Mouse (Mus musculus) limb, embryonic 14.5 days (tissue): ENCODE data around the gene Tuft1. TPM values are rescaled to one million over a fixed set of nuclear protein-coding genes. Genes with fewer than 3 reads are reported as not detected.
"Not testable (repeated sequence)": the region's sequence is repeated elsewhere in the genome, so short reads cannot be mapped to it uniquely, and the experiment has no call there.

ENCODE experiments used
- ATAC-seq: fragments of 200-750 bp; cut with Nextera tagmentation; 2 replicates; pipeline ENCODE4 v1.8.0; 2017; ENCODE audit warnings: low read depth, moderate number of reproducible peaks, moderate TSS enrichment; ENCODE audit not compliant: low FRiP score
- DNase-seq: peaks from one replicate; pipeline ENCODE4 v3.0.0-alpha.2; 2015; ENCODE audit warnings: low spot score
- H3K27ac ChIP-seq: fragments of 300-500 bp; sonication (generic); replicated peaks from 2 replicates; pipeline ENCODE4 v1.5.1; 2014; ENCODE audit warnings: low read depth, mild to moderate bottlenecking, low read length, moderate library complexity, mixed read lengths
- H3K27me3 ChIP-seq: fragments of 300-500 bp; sonication (generic); 2 replicates; pipeline ENCODE4 v1.6.1; 2014; ENCODE audit warnings: low read length, mixed read lengths; ENCODE audit not compliant: control insufficient read depth, insufficient read depth
- H3K36me3 ChIP-seq: fragments of 300-500 bp; sonication (generic); 2 replicates; pipeline ENCODE4 v1.6.1; 2014; ENCODE audit warnings: mild to moderate bottlenecking, low read length, moderate library complexity, mixed read lengths; ENCODE audit not compliant: control insufficient read depth, insufficient read depth
- H3K4me1 ChIP-seq: fragments of 300-500 bp; sonication (generic); 2 replicates; pipeline ENCODE4 v1.6.1; 2014; ENCODE audit warnings: antibody characterized with exemption, low read length, mixed read lengths; ENCODE audit not compliant: control insufficient read depth, insufficient read depth
- H3K4me2 ChIP-seq: fragments of 300-500 bp; sonication (generic); replicated peaks from 2 replicates; pipeline ENCODE4 v1.6.1; 2014; ENCODE audit warnings: low read depth, mild to moderate bottlenecking, low read length, moderate library complexity; ENCODE audit not compliant: severe bottlenecking
- H3K4me3 ChIP-seq: fragments of 300-500 bp; sonication (generic); replicated peaks from 2 replicates; pipeline ENCODE4 v1.5.1; 2014; ENCODE audit warnings: low read length
- H3K9ac ChIP-seq: fragments of 300-500 bp; sonication (generic); 2 replicates; pipeline ENCODE4 v1.6.1; 2014; ENCODE audit warnings: mild to moderate bottlenecking, low read depth, low read length, moderate library complexity; ENCODE audit not compliant: severe bottlenecking
- H3K9me3 ChIP-seq: fragments of 300-500 bp; sonication (generic); 2 replicates; pipeline ENCODE4 v1.6.1; 2016; ENCODE audit warnings: low read length; ENCODE audit not compliant: control insufficient read depth
- POLR2A ChIP-seq: fragments of 200-500 bp; IDR thresholded peaks from 2 replicates; pipeline ENCODE4 v1.8.0; 2012; ENCODE audit warnings: inconsistent platforms, mild to moderate bottlenecking, moderate library complexity, borderline replicate concordance; ENCODE audit not compliant: insufficient read depth, insufficient read length; ENCODE audit errors: extremely low read depth
- WGBS: fragments of 180-500 bp; shearing (Covaris S2); extraction: QIAGEN DNeasy Blood & Tissue Kit; methylation state at CpG from one replicate; pipeline ENCODE4 v1.1.7; 2014; 5-methylcytosine and 5-hydroxymethylcytosine counted together
- polyA plus RNA-seq, 2 experiments: library from polyadenylated mRNA; depleted of rRNA in 1 of 2; stranded (reverse) in 1 of 2; unstranded in 1 of 2; fragments of >200 nt; fragmentation: Nextera tagmentation in 1 of 2; extraction: Ambion mirVana in 1 of 2; gene quantifications; 2 replicates each; pipeline versions ENCODE4 v1.2.1 to v1.2.3; 2012 to 2014

Tuft1 gene
- polyA plus RNA-seq, 2 experiments = 11.9 to 19.1 TPM

GRCm38 (mm10) chr3:94693329-94693825 is 34.7 kb upstream of the Tuft1 start, which contains the start of gene Selenbp2:
Selenbp2 (plus strand) TSS chr3:94693556.
- Histone ChIP-seq H3K36me3 (no peaks in the 10 kb centered on the region), H3K27me3 (no peaks in the 10 kb centered on the region), H3K4me3 (no peak within 1 kb of the TSS), H3K27ac (no peak within 1 kb of the TSS), H3K4me2 (no peak within 1 kb of the TSS), H3K4me1 (0 out of 2 replicates have a peak, but pooled peaks cover 5% of the 10 kb centered on the region), H3K9me3 (no peaks in the 10 kb centered on the region), H3K9ac (no peak within 1 kb of the TSS)
- no peak for TF ChIP-seq POLR2A
- ATAC-seq (no peak), DNase-seq (no peak)
- 27% methylated on average over 5 of the region's 5 CpGs for WGBS

- H3K27ac ChIP-seq, H3K9ac ChIP-seq, H3K36me3 ChIP-seq, DNase-seq, H3K27me3 ChIP-seq, H3K4me2 ChIP-seq, ATAC-seq, H3K4me3 ChIP-seq, H3K9me3 ChIP-seq, H3K4me1 ChIP-seq: not testable (repeated sequence)
- WGBS = 91% methylated on average over 4 of the region's 4 CpGs
Measured at GRCm38 (mm10) chr3:94691694-94692093, 33.0 kb upstream of the Tuft1 start.

- TF ChIP-seq POLR2A = no peak
- Histone ChIP-seq H3K9me3 (no peaks in the 10 kb centered on the region), H3K4me3 (no peak overlapping the region), H3K27me3 (no peaks in the 10 kb centered on the region), H3K27ac (no peak overlapping the region), H3K4me2 (no peak overlapping the region), H3K4me1 (0 out of 2 replicates have a peak, but pooled peaks cover 5% of the 10 kb centered on the region), H3K9ac (no peak overlapping the region), H3K36me3 (no peaks in the 10 kb centered on the region)
- DNase-seq (no peak), ATAC-seq (no peak)
Measured at GRCm38 (mm10) chr3:94690616-94691247, 32.1 kb upstream of the Tuft1 start.

- not testable (repeated sequence) for H3K27ac ChIP-seq, H3K27me3 ChIP-seq, ATAC-seq, H3K36me3 ChIP-seq, H3K4me2 ChIP-seq, H3K4me3 ChIP-seq, H3K9ac ChIP-seq, H3K4me1 ChIP-seq, DNase-seq, H3K9me3 ChIP-seq
- 47% methylated on average over 6 of the region's 6 CpGs for WGBS
Measured at GRCm38 (mm10) chr3:94690162-94690561, 31.5 kb upstream of the Tuft1 start.

GRCm38 (mm10) chr3:94689195-94689594 is 30.5 kb upstream of the Tuft1 start:
- not testable (repeated sequence) for H3K4me3 ChIP-seq, H3K9me3 ChIP-seq, DNase-seq, H3K27ac ChIP-seq, H3K27me3 ChIP-seq, H3K9ac ChIP-seq, H3K4me1 ChIP-seq, ATAC-seq, H3K4me2 ChIP-seq, H3K36me3 ChIP-seq
- 57% methylated on average over 1 of the region's 1 CpGs for WGBS

GRCm38 (mm10) chr3:94688698-94689097 is 30.0 kb upstream of the Tuft1 start:
- H3K9ac ChIP-seq, H3K4me3 ChIP-seq, H3K27me3 ChIP-seq, ATAC-seq, DNase-seq, H3K9me3 ChIP-seq, H3K4me1 ChIP-seq, H3K27ac ChIP-seq, H3K36me3 ChIP-seq, H3K4me2 ChIP-seq: not testable (repeated sequence)
- 81% methylated on average over 3 of the region's 3 CpGs for WGBS

GRCm38 (mm10) chr3:94685989-94686772 is 27.5 kb upstream of the Tuft1 start:
- not testable (repeated sequence) for H3K27me3 ChIP-seq, DNase-seq, ATAC-seq, H3K4me3 ChIP-seq, H3K9me3 ChIP-seq, H3K27ac ChIP-seq, H3K4me2 ChIP-seq, H3K9ac ChIP-seq, H3K4me1 ChIP-seq, H3K36me3 ChIP-seq
- WGBS = 89% methylated on average over 8 of the region's 8 CpGs
